In the genomic region with DNA sequence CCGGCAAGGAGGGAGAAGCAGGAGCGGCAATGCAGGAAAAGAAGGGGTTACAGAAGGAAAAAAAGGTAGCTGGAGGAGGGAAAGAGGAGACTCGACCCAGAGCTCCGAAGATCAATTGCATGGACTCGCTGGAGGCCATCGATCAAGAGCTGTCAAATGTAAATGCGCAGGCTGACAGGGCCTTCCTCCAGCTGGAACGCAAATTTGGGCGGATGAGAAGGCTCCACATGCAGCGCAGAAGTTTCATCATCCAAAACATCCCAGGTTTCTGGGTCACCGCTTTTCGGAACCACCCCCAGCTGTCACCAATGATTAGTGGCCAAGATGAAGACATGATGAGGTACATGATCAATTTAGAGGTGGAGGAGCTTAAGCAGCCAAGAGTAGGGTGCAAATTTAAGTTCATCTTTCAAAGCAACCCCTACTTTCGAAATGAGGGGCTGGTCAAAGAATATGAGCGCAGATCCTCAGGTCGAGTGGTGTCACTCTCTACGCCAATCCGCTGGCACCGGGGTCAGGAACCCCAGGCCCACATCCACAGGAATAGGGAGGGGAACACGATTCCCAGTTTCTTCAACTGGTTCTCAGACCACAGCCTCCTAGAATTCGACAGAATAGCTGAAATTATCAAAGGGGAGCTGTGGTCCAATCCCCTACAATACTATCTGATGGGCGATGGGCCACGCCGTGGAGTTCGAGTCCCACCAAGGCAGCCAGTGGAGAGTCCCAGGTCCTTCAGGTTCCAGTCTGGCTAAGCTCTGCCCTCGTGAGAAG, we compare ENCODE assay signal across 8 mouse cellular contexts. TPM values are rescaled to one million over a fixed set of nuclear protein-coding genes. Genes with fewer than 3 reads are reported as not detected.
DNase-seq lines count a peak whose midpoint lies in the region; ATAC-seq lines count a peak whose summit lies in the region.

No protein-coding gene starts in this region.

- peak; percentile 16 for DNase-seq in kidney, adult 9 months
- DNase-seq in kidney, postnatal 14 days = no peak
- DNase-seq in Muller cell, postnatal 12 days (ENCODE audit: inconsistent ontology term) = peak; percentile 49
- DNase-seq in forebrain, embryonic 11.5 days (ENCODE audit: low spot score) = no peak
- no peak for DNase-seq in left cerebral cortex, postnatal 36 days (ENCODE audit: low spot score in 2 of 2)
- DNase-seq in T-cell, adult 2 months (ENCODE audit: low spot score) = no peak

- H3K4me3 ChIP-seq in forebrain, embryonic 11.5 days (ENCODE audit: low read depth, low read length) = peak overlapping the region; percentile 73
- peak overlapping the region; percentile 55 for H3K4me3 ChIP-seq in hindbrain, embryonic 15.5 days
- H3K4me3 ChIP-seq in midbrain, embryonic 13.5 days (replicated peaks) = peak overlapping the region; percentile 84

- ATAC-seq in forebrain, embryonic 11.5 days (replicated peaks; ENCODE audit: low FRiP score) = peak; percentile 10; the same call in 1 of the 2 replicates
- no peak for ATAC-seq in hindbrain, embryonic 15.5 days (ENCODE audit: low FRiP score, low read depth)
- ATAC-seq in midbrain, embryonic 13.5 days = no peak

- no peaks in the 10 kb centered on the region for H3K36me3 ChIP-seq in forebrain, embryonic 11.5 days (ENCODE audit: control insufficient read depth, insufficient read depth, low read length)
- H3K36me3 ChIP-seq in hindbrain, embryonic 15.5 days = no peaks in the 10 kb centered on the region
- H3K36me3 ChIP-seq in midbrain, embryonic 13.5 days = peaks cover 10% of the 10 kb centered on the region; the same call in 1 of the 2 replicates

- H3K9ac ChIP-seq in forebrain, embryonic 11.5 days (ENCODE audit: low read length) = peak overlapping the region; percentile 76
- peak overlapping the region; percentile 73 for H3K9ac ChIP-seq in hindbrain, embryonic 15.5 days
- peak overlapping the region; percentile 96 for H3K9ac ChIP-seq in midbrain, embryonic 13.5 days (replicated peaks)

- H3K27me3 ChIP-seq in forebrain, embryonic 11.5 days (ENCODE audit: control insufficient read depth, insufficient read depth, low read length) = no peaks in the 10 kb centered on the region
- no peaks in the 10 kb centered on the region for H3K27me3 ChIP-seq in hindbrain, embryonic 15.5 days
- no peaks in the 10 kb centered on the region for H3K27me3 ChIP-seq in midbrain, embryonic 13.5 days

- intact Hi-C loops in left cerebral cortex, postnatal 36 days (cut with DNase I) = loop anchor here (2.0 to 5.0 kb wide), 2 partner anchors 15 to 281 kb away; a partner anchor contains a TSS

- 49% methylated on average over 25 of the region's 25 CpGs for WGBS in forebrain, embryonic 11.5 days
- 38% methylated on average over 25 of the region's 25 CpGs for WGBS in hindbrain, embryonic 15.5 days
- WGBS in midbrain, embryonic 13.5 days = 45% methylated on average over 25 of the region's 25 CpGs

- H3K4me2 ChIP-seq in forebrain, embryonic 11.5 days (ENCODE audit: low read depth, low read length, severe bottlenecking) = peak overlapping the region; percentile 53
- H3K4me2 ChIP-seq in hindbrain, embryonic 15.5 days = peak overlapping the region; percentile 96
- peak overlapping the region; percentile 97 for H3K4me2 ChIP-seq in midbrain, embryonic 13.5 days (replicated peaks)

- peak overlapping the region; percentile 84 for H3K27ac ChIP-seq in forebrain, embryonic 11.5 days (ENCODE audit: low read depth, low read length)
- peak overlapping the region; percentile 95 for H3K27ac ChIP-seq in hindbrain, embryonic 15.5 days (replicated peaks)
- H3K27ac ChIP-seq in midbrain, embryonic 13.5 days = peak overlapping the region; percentile 97

- H3K4me1 ChIP-seq in forebrain, embryonic 11.5 days (replicated peaks; ENCODE audit: control insufficient read depth, insufficient read depth, low read length) = peaks cover 16% of the 10 kb centered on the region; the same call in 1 of the 2 replicates
- H3K4me1 ChIP-seq in hindbrain, embryonic 15.5 days (replicated peaks) = peaks cover 38% of the 10 kb centered on the region
- peaks cover 51% of the 10 kb centered on the region for H3K4me1 ChIP-seq in midbrain, embryonic 13.5 days (replicated peaks)

- no peaks in the 10 kb centered on the region for H3K9me3 ChIP-seq in forebrain, embryonic 11.5 days (ENCODE audit: control insufficient read depth, low read length)
- H3K9me3 ChIP-seq in hindbrain, embryonic 15.5 days = no peaks in the 10 kb centered on the region
- no peaks in the 10 kb centered on the region for H3K9me3 ChIP-seq in midbrain, embryonic 13.5 days

RNA-seq across cellular contexts. Expression of a gene that starts 0.9 kb away (rescaled TPM):
- 18.1 and 23.8 TPM in 2 replicates for polyA plus RNA-seq in forebrain, embryonic 11.5 days (2014; fragmentation: Nextera tagmentation; extraction: Ambion mirVana)
- polyA plus RNA-seq in hindbrain, embryonic 15.5 days (2015; fragmentation: Nextera tagmentation; extraction: Ambion mirVana) = 352 and 362 TPM in 2 replicates
- 207 and 216 TPM in 2 replicates for polyA plus RNA-seq in midbrain, embryonic 13.5 days (2015; fragmentation: Nextera tagmentation; extraction: Ambion mirVana)
- 100 to 1,000 TPM; 363 to 401 TPM for total RNA-seq in left cerebral cortex, postnatal 36 days (2021)

RNA-seq across cellular contexts. Expression of a gene that starts 16.2 kb away (rescaled TPM):
- polyA plus RNA-seq in forebrain, embryonic 11.5 days (2014; fragmentation: Nextera tagmentation; extraction: Ambion mirVana) = 61.0 and 68.6 TPM in 2 replicates
- 138 and 144 TPM in 2 replicates for polyA plus RNA-seq in hindbrain, embryonic 15.5 days (2015; fragmentation: Nextera tagmentation; extraction: Ambion mirVana)
- polyA plus RNA-seq in midbrain, embryonic 13.5 days (2015; fragmentation: Nextera tagmentation; extraction: Ambion mirVana) = 137 and 142 TPM in 2 replicates
- 100 to 1,000 TPM; 155 to 166 TPM for total RNA-seq in left cerebral cortex, postnatal 36 days (2021)

Comparison
In these comparisons a context has a peak if more than half of its experiments do, and no peak if none do; other contexts are left out.
1. DNase-seq: peak in kidney, adult 9 months (single experiment) and Muller cell, postnatal 12 days (single experiment); none in kidney, postnatal 14 days (single experiment), forebrain, embryonic 11.5 days (single experiment), left cerebral cortex, postnatal 36 days (0 of 2) and T-cell, adult 2 months (single experiment).
2. Peak in every context shown above with its lines, with median percentiles within 50 percentile points of each other: H3K27ac ChIP-seq, H3K4me2 ChIP-seq, H3K4me3 ChIP-seq and H3K9ac ChIP-seq.